Mouse (Mus musculus) urinary bladder, postnatal 25 days (tissue): ENCODE measurements around the gene Grb7.

Experiments used
- DNase-seq: peaks from one replicate; pipeline ENCODE4 v3.0.0; 2022; ENCODE audit warnings: low spot score

Grb7 gene

GRCm38 (mm10) chr11:98446213-98446561, at the start of gene Grb7:
Gene Grb7 (plus strand): TSS chr11:98446394.
- DNase-seq: no peak

- no peak for DNase-seq
Measured at GRCm38 (mm10) chr11:98397946-98398345, 48.2 kb upstream of the Grb7 start.

- peak; percentile 72 for DNase-seq
Measured at GRCm38 (mm10) chr11:98400161-98400726, 46.0 kb upstream of the Grb7 start, which contains the start of gene Pgap3. Gene Pgap3 (minus strand): TSS chr11:98400490.

- DNase-seq: no peak
Measured at GRCm38 (mm10) chr11:98400816-98401215, 45.4 kb upstream of the Grb7 start.

- DNase-seq: no peak
Measured at GRCm38 (mm10) chr11:98406621-98407020, 39.6 kb upstream of the Grb7 start.

- DNase-seq: no peak
Measured at GRCm38 (mm10) chr11:98408872-98409271, 37.3 kb upstream of the Grb7 start.

- DNase-seq: no peak
Measured at GRCm38 (mm10) chr11:98409341-98409822, 36.8 kb upstream of the Grb7 start.

- peak; percentile 65 for DNase-seq
Measured at GRCm38 (mm10) chr11:98412273-98412796, 33.9 kb upstream of the Grb7 start, which contains the start of gene Erbb2. Gene Erbb2 (plus strand): TSS chr11:98412470.

- DNase-seq: peak; percentile 46
Measured at GRCm38 (mm10) chr11:98412797-98413301, 33.3 kb upstream of the Grb7 start.

- no peak for DNase-seq
Measured at GRCm38 (mm10) chr11:98413731-98414130, 32.5 kb upstream of the Grb7 start.

GRCm38 (mm10) chr11:98414162-98414561, 32.0 kb upstream of the Grb7 start:
- DNase-seq: no peak

- DNase-seq: no peak
Measured at GRCm38 (mm10) chr11:98417074-98417473, 29.1 kb upstream of the Grb7 start.

GRCm38 (mm10) chr11:98418273-98418672, 27.9 kb upstream of the Grb7 start:
- no peak for DNase-seq

GRCm38 (mm10) chr11:98418939-98419547, 27.2 kb upstream of the Grb7 start:
- DNase-seq: peak; percentile 55

GRCm38 (mm10) chr11:98426592-98426991, 19.6 kb upstream of the Grb7 start:
- DNase-seq: no peak

- DNase-seq: no peak
Measured at GRCm38 (mm10) chr11:98428436-98428835, 17.8 kb upstream of the Grb7 start.

- DNase-seq: no peak
Measured at GRCm38 (mm10) chr11:98431743-98432502, 14.3 kb upstream of the Grb7 start.

GRCm38 (mm10) chr11:98435723-98436122, 10.5 kb upstream of the Grb7 start:
- DNase-seq: no peak

- DNase-seq: no peak
Measured at GRCm38 (mm10) chr11:98437441-98437840, 8.8 kb upstream of the Grb7 start.

- DNase-seq: peak; percentile 99
Measured at GRCm38 (mm10) chr11:98438331-98439158, 7.6 kb upstream of the Grb7 start, which contains the start of gene Mien1. Gene Mien1 (minus strand): TSS chr11:98438991.

- DNase-seq: no peak
Measured at GRCm38 (mm10) chr11:98443688-98444087, 2.5 kb upstream of the Grb7 start.

GRCm38 (mm10) chr11:98445238-98445637, 956 bp upstream of the Grb7 start:
- no peak for DNase-seq
